Mouse (Mus musculus): ENCODE data around the gene Pctp.

DNA sequence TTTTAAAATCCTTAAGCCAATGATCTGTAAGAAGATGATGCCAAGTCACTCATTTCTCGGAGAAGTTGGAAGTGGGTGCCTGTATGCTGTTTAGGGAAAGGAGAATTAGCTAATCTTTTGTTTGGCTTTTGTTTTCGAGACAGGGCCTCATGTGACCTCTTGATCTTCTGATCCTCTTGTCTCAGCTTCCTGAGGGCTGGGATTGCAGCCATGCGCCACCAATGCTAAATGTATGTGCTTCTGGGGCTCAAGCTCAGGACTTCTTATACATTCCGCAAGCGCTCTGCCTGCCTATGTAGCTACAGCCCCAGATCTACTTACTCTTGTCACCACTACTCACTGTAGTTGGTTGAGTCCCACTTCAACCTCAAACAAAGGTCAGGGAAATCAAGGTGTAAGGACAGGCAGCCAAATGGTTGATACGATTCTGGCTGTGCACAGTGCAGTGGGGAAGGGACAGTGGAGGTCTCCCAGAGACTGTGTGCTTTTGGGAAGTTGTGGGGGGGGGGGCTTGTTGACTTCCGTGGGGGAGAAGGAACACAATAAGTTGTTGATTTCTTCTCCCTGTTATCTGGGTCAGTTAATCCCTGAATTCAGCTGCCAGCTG, 24.8 kb downstream of the Pctp start:
- no peak for TF ChIP-seq EP300 (IDR thresholded peaks at IDR 0.05; ENCODE audit: insufficient read depth, low read depth, low read length)
- TF ChIP-seq CTCF (IDR thresholded peaks at IDR 0.05; ENCODE audit: low read depth, low read length) = no peak
- no peak for TF ChIP-seq POLR2A (IDR thresholded peaks at IDR 0.05; ENCODE audit: insufficient read depth, low read length)
